Mouse (Mus musculus): ENCODE results near the gene Foxj1. TPM values are rescaled to one million over a fixed set of nuclear protein-coding genes. Genes with fewer than 3 reads are reported as not detected.
"Not testable (repeated sequence)": the region's sequence is repeated elsewhere in the genome, so short reads cannot be mapped to it uniquely, and the experiment has no call there.

Foxj1 gene
- polyA plus RNA-seq, 1 experiment from 2014 or later: 21.2 TPM

DNA sequence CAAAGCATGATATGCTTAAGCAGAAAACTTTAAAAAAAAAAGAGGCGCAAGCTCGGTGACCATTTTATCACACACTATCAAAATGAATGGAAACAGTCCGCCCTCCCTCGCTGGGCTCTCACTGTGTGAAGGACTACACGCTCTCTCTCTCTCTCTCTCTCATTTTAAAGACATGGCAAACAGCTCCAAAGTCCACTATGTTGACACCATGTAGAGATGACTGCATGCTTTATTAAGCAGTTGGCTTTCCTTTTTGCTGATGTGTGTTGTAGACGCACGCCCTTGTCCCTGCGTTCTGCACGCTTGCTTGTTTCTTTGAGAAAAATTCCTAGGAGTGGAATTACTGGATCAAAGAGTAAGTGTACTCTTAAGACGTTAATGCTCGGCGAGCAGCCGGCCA lies 30.2 kb upstream of the Foxj1 start:
- Histone ChIP-seq H3K27me3 (no peaks in the 10 kb centered on the region), H3K4me2 (no peak overlapping the region), H3K4me1 (0 out of 2 replicates have a peak, but pooled peaks cover 5% of the 10 kb centered on the region), H3K4me3 (no peak overlapping the region), H3K27ac (no peak overlapping the region), H3K36me3 (no peaks in the 10 kb centered on the region), H3K9ac (no peak overlapping the region), H3K9me3 (no peaks in the 10 kb centered on the region)
- ATAC-seq (ENCODE audit: borderline replicate concordance, extremely low read depth, low FRiP score, low TSS enrichment): no peak
- WGBS: 62% methylated on average over 13 of the region's 13 CpGs

GRCm38 (mm10) chr11:116362015-116362414 lies 26.8 kb upstream of the Foxj1 start:
- Histone ChIP-seq H3K9me3 (no peaks in the 10 kb centered on the region), H3K27me3 (no peaks in the 10 kb centered on the region), H3K4me3 (no peak overlapping the region), H3K36me3 (no peaks in the 10 kb centered on the region), H3K4me1 (no peaks in the 10 kb centered on the region), H3K4me2 (no peak overlapping the region), H3K27ac (no peak overlapping the region), H3K9ac (no peak overlapping the region)
- ATAC-seq (ENCODE audit: borderline replicate concordance, extremely low read depth, low FRiP score, low TSS enrichment): no peak
- 58% methylated on average over 11 of the region's 11 CpGs for WGBS

DNA sequence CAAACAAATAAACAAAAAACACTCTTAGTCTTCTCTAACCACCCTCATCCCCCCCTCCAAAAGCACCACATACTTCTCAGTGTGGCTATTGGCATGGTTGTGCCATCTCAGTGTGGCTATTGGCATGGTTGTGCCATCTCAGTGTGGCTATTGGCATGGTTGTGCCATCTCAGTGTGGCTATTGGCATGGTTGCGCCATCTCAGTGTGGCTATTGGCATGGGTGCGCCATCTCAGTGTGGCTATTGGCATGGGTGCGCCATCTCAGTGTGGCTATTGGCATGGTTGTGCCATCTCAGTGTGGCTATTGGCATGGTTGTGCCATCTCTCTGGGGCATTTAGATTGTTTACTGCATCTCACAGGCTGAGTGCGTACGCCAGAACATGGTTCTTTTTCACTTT lies 25.7 kb upstream of the Foxj1 start:
- ATAC-seq (ENCODE audit: borderline replicate concordance, extremely low read depth, low FRiP score, low TSS enrichment); H3K36me3 ChIP-seq; H3K4me1 ChIP-seq; H3K9ac ChIP-seq; H3K4me2 ChIP-seq; H3K9me3 ChIP-seq; H3K4me3 ChIP-seq; H3K27me3 ChIP-seq; H3K27ac ChIP-seq: not testable (repeated sequence)
- WGBS: 98% methylated on average over 5 of the region's 5 CpGs

- H3K27me3 ChIP-seq: no peaks in the 10 kb centered on the region
- no peaks in the 10 kb centered on the region for H3K9me3 ChIP-seq
- H3K36me3 ChIP-seq: peaks cover 7% of the 10 kb centered on the region; the same call in 1 of the 2 replicates
- ATAC-seq (ENCODE audit: borderline replicate concordance, extremely low read depth, low FRiP score, low TSS enrichment): no peak
- no peak overlapping the region for H3K27ac ChIP-seq
- no peak overlapping the region for H3K9ac ChIP-seq
- H3K4me3 ChIP-seq: no peak overlapping the region
- no peak overlapping the region for H3K4me2 ChIP-seq
- H3K4me1 ChIP-seq: no peaks in the 10 kb centered on the region
- 77% methylated on average over 12 of the region's 12 CpGs for WGBS
Measured at GRCm38 (mm10) chr11:116359652-116360051, 24.5 kb upstream of the Foxj1 start.

DNA sequence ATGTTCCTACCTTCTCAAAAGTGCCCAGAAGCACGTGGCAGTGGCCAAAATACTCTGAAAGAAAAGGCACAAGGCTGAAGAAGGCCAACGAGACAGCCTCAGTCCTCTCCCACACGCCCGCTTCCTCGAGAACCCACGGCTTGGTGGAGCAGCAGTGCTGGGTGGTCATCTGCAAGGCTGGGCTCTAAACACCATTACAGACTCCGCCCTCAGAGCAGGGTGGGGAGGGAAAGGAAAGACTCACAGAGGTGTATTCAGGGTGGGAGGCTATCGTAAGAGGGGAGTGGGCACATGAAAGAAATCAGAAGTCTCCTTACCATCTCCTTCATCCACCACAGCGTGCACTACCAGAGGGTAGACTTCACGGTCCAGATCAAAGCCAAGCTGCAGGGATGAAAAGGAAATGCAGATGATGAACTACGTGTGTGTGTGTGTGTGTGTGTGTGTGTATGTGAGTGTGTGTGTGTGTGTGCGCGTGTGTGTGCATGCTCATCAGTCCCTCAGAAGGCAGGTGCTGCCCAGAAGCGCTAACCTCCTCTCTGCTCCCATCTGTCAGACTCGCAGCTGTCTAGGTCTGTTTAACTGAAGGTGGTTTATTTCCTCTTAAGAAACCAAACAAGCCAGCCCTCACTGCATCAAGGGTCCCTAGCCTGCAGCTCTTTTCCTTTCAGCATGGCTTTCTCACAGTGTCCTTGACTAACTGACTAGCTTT lies 23.9 kb upstream of the Foxj1 start:
- Histone ChIP-seq H3K36me3 (peaks cover 8% of the 10 kb centered on the region; the same call in 1 of the 2 replicates), H3K27me3 (no peaks in the 10 kb centered on the region), H3K4me1 (no peaks in the 10 kb centered on the region), H3K9ac (no peak overlapping the region), H3K27ac (no peak overlapping the region), H3K9me3 (no peaks in the 10 kb centered on the region), H3K4me2 (no peak overlapping the region), H3K4me3 (no peak overlapping the region)
- ATAC-seq (ENCODE audit: borderline replicate concordance, extremely low read depth, low FRiP score, low TSS enrichment): no peak
- 64% methylated on average over 15 of the region's 15 CpGs for WGBS

DNA sequence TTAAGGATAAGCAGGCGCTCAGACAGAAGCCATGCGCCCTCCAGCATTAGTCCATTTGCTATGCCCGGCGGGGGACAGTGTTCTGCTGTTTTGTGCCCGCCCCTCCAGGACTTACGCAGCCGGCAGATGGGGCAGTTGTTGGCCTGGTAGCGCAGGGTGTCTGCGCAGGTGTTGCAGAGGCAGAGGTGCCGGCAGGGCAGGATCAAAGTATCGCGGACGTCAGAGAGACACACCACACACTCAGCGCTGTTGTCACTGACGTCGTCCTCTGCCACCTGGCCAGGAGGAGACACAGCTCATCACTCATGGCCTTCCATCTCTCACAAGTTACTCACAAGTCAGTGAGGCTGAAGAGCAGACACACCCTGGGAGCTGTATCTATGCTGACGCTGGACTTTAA lies 19.3 kb upstream of the Foxj1 start:
- Histone ChIP-seq H3K4me2 (no peak overlapping the region), H3K27me3 (no peaks in the 10 kb centered on the region), H3K9me3 (no peaks in the 10 kb centered on the region), H3K4me1 (no peaks in the 10 kb centered on the region), H3K36me3 (peaks cover 8% of the 10 kb centered on the region; the same call in 1 of the 2 replicates), H3K9ac (no peak overlapping the region), H3K27ac (no peak overlapping the region), H3K4me3 (no peak overlapping the region)
- no peak for ATAC-seq (ENCODE audit: borderline replicate concordance, extremely low read depth, low FRiP score, low TSS enrichment)
- 49% methylated on average over 17 of the region's 17 CpGs for WGBS

DNA sequence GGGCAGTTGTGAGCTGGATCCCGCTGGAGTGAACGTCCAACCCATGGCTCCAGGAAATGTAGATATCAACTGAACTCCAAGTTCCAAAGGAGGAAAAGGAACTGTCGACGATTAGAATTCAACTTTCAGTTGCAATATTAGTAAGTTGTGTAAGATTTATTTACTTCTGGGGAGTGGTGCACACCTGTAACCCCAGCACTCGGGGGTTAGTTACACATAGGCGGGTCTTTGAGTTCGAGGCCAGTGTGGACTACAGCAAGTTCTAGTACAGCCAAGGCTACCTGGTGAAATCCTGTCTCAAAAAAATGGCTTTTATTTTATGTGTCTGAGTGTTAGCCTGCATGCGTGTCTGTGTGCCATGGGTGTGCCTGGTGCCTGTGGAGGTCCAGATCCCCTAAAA lies 18.3 kb upstream of the Foxj1 start:
- Histone ChIP-seq H3K9me3 (no peaks in the 10 kb centered on the region), H3K4me2 (no peak overlapping the region), H3K4me3 (no peak overlapping the region), H3K36me3 (peaks cover 8% of the 10 kb centered on the region; the same call in 1 of the 2 replicates), H3K27me3 (no peaks in the 10 kb centered on the region), H3K27ac (no peak overlapping the region), H3K9ac (no peak overlapping the region), H3K4me1 (no peaks in the 10 kb centered on the region)
- no peak for ATAC-seq (ENCODE audit: borderline replicate concordance, extremely low read depth, low FRiP score, low TSS enrichment)
- WGBS: 84% methylated on average over 8 of the region's 8 CpGs

DNA sequence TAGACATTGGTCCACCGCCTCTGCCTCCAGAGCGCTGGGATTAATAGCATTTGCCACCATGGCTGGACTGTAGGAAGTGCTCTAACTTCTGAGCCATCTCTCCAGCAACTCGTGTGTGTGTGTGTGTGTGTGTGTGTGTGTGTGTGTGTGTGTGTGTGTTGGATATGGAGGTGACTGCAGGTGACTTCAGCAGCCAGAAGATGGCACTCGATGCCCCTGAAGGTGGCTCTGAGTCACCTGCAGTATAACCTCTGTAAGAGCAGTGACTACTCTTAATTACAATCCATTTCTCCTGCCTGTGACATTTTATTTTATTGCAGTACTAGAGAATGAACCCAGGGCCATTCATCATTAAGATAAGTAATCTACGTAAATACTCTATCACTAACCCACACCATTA lies 16.1 kb upstream of the Foxj1 start:
- Histone ChIP-seq H3K4me3 (no peak overlapping the region), H3K4me2 (no peak overlapping the region), H3K4me1 (no peaks in the 10 kb centered on the region), H3K36me3 (peaks cover 8% of the 10 kb centered on the region; the same call in 1 of the 2 replicates), H3K27ac (no peak overlapping the region), H3K9me3 (no peaks in the 10 kb centered on the region), H3K27me3 (no peaks in the 10 kb centered on the region), H3K9ac (no peak overlapping the region)
- 86% methylated on average over 5 of the region's 5 CpGs for WGBS
- no peak for ATAC-seq (ENCODE audit: borderline replicate concordance, extremely low read depth, low FRiP score, low TSS enrichment)

DNA sequence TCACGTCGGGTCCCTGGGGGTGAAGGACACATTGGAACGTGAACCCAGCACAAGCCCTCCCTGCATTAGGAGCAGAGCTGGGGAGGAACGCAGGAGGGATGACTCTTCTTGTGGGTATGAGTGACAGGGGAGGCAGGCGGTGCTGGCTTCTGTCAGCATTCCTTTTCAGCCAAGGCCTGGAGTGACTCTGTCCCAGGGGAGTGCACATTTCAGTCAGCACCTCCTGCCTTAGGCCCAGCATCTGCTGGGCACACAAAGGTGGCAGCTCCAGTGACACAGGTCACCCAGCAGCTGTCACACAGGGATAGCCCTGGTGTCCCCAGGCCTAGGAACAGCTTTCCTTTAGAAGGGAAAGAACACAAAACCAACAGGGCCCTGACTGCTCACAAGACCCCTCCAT lies 12.8 kb upstream of the Foxj1 start:
- H3K36me3 ChIP-seq: no peaks in the 10 kb centered on the region
- no peaks in the 10 kb centered on the region for H3K27me3 ChIP-seq
- H3K4me1 ChIP-seq: no peaks in the 10 kb centered on the region
- no peaks in the 10 kb centered on the region for H3K9me3 ChIP-seq
- H3K4me3 ChIP-seq: no peak overlapping the region
- H3K27ac ChIP-seq: no peak overlapping the region
- no peak overlapping the region for H3K4me2 ChIP-seq
- no peak for ATAC-seq (ENCODE audit: borderline replicate concordance, extremely low read depth, low FRiP score, low TSS enrichment)
- H3K9ac ChIP-seq: no peak overlapping the region
- 62% methylated on average over 5 of the region's 5 CpGs for WGBS

DNA sequence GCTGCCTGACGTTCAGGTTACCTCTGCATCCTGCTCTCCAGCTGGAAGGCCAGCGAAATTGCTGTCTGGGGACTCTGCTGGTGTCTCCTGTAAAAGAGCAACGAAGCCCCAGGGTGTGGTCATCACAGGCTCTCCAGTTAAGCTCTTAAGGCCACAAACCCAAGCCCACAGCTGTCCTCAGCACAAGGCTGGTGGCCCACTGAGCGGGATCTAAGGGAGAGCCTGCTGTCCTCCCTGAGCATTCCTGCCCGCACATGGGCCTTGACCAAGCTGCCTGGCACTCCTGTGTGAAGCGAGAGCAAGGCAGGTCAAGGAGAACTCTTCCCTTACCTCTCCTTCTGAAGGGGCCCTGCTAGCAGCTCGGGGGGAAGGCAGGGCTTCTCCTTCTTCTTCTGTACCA lies 11.8 kb upstream of the Foxj1 start:
- Histone ChIP-seq H3K27me3 (no peaks in the 10 kb centered on the region), H3K4me3 (no peak overlapping the region), H3K36me3 (no peaks in the 10 kb centered on the region), H3K4me2 (no peak overlapping the region), H3K4me1 (no peaks in the 10 kb centered on the region), H3K9ac (no peak overlapping the region), H3K27ac (no peak overlapping the region), H3K9me3 (no peaks in the 10 kb centered on the region)
- WGBS: 82% methylated on average over 7 of the region's 7 CpGs
- no peak for ATAC-seq (ENCODE audit: borderline replicate concordance, extremely low read depth, low FRiP score, low TSS enrichment)

- Histone ChIP-seq H3K27ac (no peak overlapping the region), H3K9me3 (no peaks in the 10 kb centered on the region), H3K9ac (no peak overlapping the region), H3K4me3 (no peak overlapping the region), H3K36me3 (no peaks in the 10 kb centered on the region), H3K27me3 (0 out of 2 replicates have a peak, but pooled peaks cover 1% of the 10 kb centered on the region), H3K4me2 (no peak overlapping the region), H3K4me1 (0 out of 2 replicates have a peak, but pooled peaks cover 1% of the 10 kb centered on the region)
- 61% methylated on average over 25 of the region's 25 CpGs for WGBS
- ATAC-seq (ENCODE audit: borderline replicate concordance, extremely low read depth, low FRiP score, low TSS enrichment): no peak
Measured at GRCm38 (mm10) chr11:116342069-116342791, 7.0 kb upstream of the Foxj1 start.

GRCm38 (mm10) chr11:116337531-116337930 lies 2.3 kb upstream of the Foxj1 start:
- no peak overlapping the region for H3K9ac ChIP-seq
- H3K4me3 ChIP-seq: no peak overlapping the region
- peaks cover 32% of the 10 kb centered on the region for H3K4me1 ChIP-seq
- no peaks in the 10 kb centered on the region for H3K36me3 ChIP-seq
- 64% methylated on average over 6 of the region's 6 CpGs for WGBS
- no peak overlapping the region for H3K27ac ChIP-seq
- peaks cover 29% of the 10 kb centered on the region for H3K27me3 ChIP-seq
- no peaks in the 10 kb centered on the region for H3K9me3 ChIP-seq
- H3K4me2 ChIP-seq: peak overlapping the region; percentile 99; the same call in 1 of the 2 replicates
- ATAC-seq (ENCODE audit: borderline replicate concordance, extremely low read depth, low FRiP score, low TSS enrichment): no peak

Data from lung, embryonic 15.5 days (tissue).